Mouse (Mus musculus) liver, embryonic 14.5 days (tissue): ENCODE data around the gene Arnt2. TPM values are rescaled to one million over a fixed set of nuclear protein-coding genes. Genes with fewer than 3 reads are reported as not detected.

Experiments used
- ATAC-seq: fragments of 200-750 bp; cut with Nextera tagmentation; 2 replicates; pipeline ENCODE4 v1.8.0; 2017; ENCODE audit warnings: moderate number of reproducible peaks, mild to moderate bottlenecking, moderate library complexity; ENCODE audit not compliant: insufficient read depth
- DNase-seq, 3 experiments: peaks; one replicate each; pipeline ENCODE4 v3.0.0-alpha.2; 2012 to 2013; ENCODE audit warnings: low read depth in 3 of 3, low spot score in 3 of 3
- H3K27ac ChIP-seq: fragments of 300-500 bp; sonication (generic); 2 replicates; pipeline ENCODE4 v1.5.1; 2014; ENCODE audit warnings: moderate library complexity, mild to moderate bottlenecking, control low read depth, inconsistent platforms
- H3K27me3 ChIP-seq: fragments of 300-500 bp; sonication (generic); 2 replicates; pipeline ENCODE4 v1.6.1; 2014; ENCODE audit warnings: mild to moderate bottlenecking, low read length, moderate library complexity; ENCODE audit not compliant: control insufficient read depth, insufficient read depth
- H3K36me3 ChIP-seq: fragments of 300-500 bp; sonication (generic); replicated peaks from 2 replicates; pipeline ENCODE4 v1.6.1; 2014; ENCODE audit warnings: low read depth; ENCODE audit not compliant: control insufficient read depth, insufficient read depth
- H3K4me1 ChIP-seq, 2 experiments: fragments of 200-500 bp in 1 of 2; fragments of 300-500 bp in 1 of 2; sonication (generic) in 1 of 2; replicated peaks; 2 replicates each; pipeline ENCODE4 v1.6.1; 2012 to 2014; ENCODE audit warnings: antibody characterized with exemption in 1 of 2, inconsistent platforms in 1 of 2, low read length in 1 of 2; ENCODE audit not compliant: control insufficient read depth in 2 of 2, insufficient read depth in 2 of 2
- H3K4me2 ChIP-seq: fragments of 300-500 bp; sonication (generic); 2 replicates; pipeline ENCODE4 v1.6.1; 2014; ENCODE audit warnings: low read depth, mild to moderate bottlenecking, control low read depth, moderate library complexity
- H3K4me3 ChIP-seq, 2 experiments: fragments of 200-500 bp in 1 of 2; fragments of 300-500 bp in 1 of 2; sonication (generic) in 1 of 2; 2 replicates each; pipeline ENCODE4 v1.5.1; 2012 to 2014; ENCODE audit warnings: low read depth in 2 of 2, low read length in 2 of 2, mild to moderate bottlenecking in 2 of 2, control low read depth in 1 of 2, inconsistent platforms in 1 of 2, moderate library complexity in 1 of 2; ENCODE audit not compliant: insufficient read depth in 1 of 2
- H3K9ac ChIP-seq: fragments of 300-500 bp; sonication (generic); replicated peaks from 2 replicates; pipeline ENCODE4 v1.6.1; 2014; ENCODE audit warnings: mild to moderate bottlenecking, control low read depth, moderate library complexity
- H3K9me3 ChIP-seq: fragments of 300-500 bp; sonication (generic); 2 replicates; pipeline ENCODE4 v1.6.1; 2016; ENCODE audit warnings: low read length, mixed read lengths; ENCODE audit not compliant: control insufficient read depth
- CTCF ChIP-seq: IDR thresholded peaks from 2 replicates; pipeline ENCODE4 v1.5.1; 2016; ENCODE audit warnings: antibody characterized with exemption, low read depth, control low read depth
- EP300 ChIP-seq: IDR thresholded peaks from 2 replicates; pipeline ENCODE4 v1.6.1; 2016; ENCODE audit warnings: antibody characterized with exemption, low read depth
- WGBS: fragments of 180-500 bp; shearing (Covaris S2); extraction: QIAGEN DNeasy Blood & Tissue Kit; methylation state at CpG from one replicate; pipeline ENCODE4 v1.1.7; 2014; ENCODE audit not compliant: insufficient replicate concordance; 5-methylcytosine and 5-hydroxymethylcytosine counted together
- polyA plus RNA-seq, 2 experiments: library from polyadenylated mRNA; depleted of rRNA in 1 of 2; stranded (reverse) in 1 of 2; unstranded in 1 of 2; fragments of >200 nt; fragmentation: Nextera tagmentation in 1 of 2; extraction: Ambion mirVana in 1 of 2; gene quantifications; 2 replicates each; pipeline versions ENCODE4 v1.2.1 to v1.2.3; 2012 to 2014

Gene Arnt2
- polyA plus RNA-seq, 2 experiments, result 0.16 to 0.39 TPM

DNA sequence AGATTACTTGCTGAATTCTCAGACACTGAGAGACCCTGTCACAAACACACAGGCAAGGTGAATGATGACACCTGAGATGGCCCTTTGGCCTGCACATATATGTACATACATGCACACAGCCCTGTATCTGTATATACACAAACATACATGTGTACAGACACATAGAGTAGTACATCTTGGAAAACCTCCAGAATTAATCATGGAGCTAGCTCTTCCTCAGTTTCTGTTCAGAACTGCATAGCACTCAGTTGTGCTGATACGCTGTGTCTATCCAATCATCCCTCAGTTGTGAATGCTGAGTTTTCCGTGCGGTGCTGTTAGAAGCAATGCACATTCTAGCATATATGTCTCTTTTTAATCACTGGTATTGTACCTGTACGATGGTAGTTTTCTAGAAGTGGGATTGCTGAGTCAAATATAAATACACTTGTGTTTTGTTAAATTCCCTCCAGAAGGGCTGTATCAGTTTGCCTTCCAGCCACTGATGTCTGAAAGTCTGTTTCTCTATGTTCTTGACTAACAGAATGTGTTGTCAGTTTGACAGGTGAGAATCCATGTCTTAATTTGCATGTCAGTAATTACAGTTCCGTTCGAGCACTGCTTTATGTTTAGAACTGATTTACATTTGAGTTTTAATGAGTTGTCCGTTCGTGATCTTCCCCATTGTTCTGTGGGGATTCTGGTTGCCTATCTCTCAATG is 123.3 kb downstream of the Arnt2 start:
- WGBS, result 74% methylated on average over 8 of the region's 8 CpGs
- Histone ChIP-seq H3K9ac (no peak overlapping the region), H3K4me2 (no peak overlapping the region), H3K9me3 (no peaks in the 10 kb centered on the region), H3K4me1 (no peaks in the 10 kb centered on the region), H3K27ac (no peak overlapping the region), H3K4me3 (no peak overlapping the region), H3K27me3 (no peaks in the 10 kb centered on the region), H3K36me3 (no peaks in the 10 kb centered on the region)
- TF ChIP-seq EP300, result no peak
- TF ChIP-seq CTCF, result no peak
- DNase-seq (no peak), ATAC-seq (no peak)

DNA sequence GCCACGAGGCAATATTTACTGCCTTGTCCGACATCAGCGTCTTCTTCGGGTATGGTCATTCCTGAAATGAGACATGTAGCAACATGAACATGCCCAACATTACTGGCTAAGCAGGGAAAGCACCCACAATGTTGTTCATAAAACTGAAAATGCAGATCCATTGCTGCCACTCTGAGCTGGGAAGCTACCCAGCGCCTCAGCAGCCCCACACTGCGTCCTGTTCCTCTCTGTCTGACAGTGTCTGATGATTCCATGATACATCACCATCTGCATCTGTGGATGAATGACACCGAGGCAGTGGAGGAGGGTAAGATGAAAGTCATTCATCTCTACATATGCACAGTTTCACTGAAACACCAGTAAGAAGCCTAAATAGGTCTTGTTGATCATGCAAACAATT is 124.2 kb downstream of the Arnt2 start:
- Histone ChIP-seq H3K4me2 (no peak overlapping the region), H3K36me3 (no peaks in the 10 kb centered on the region), H3K9ac (no peak overlapping the region), H3K4me3 (no peak overlapping the region), H3K4me1 (no peaks in the 10 kb centered on the region), H3K9me3 (no peaks in the 10 kb centered on the region), H3K27ac (no peak overlapping the region), H3K27me3 (no peaks in the 10 kb centered on the region)
- 59% methylated on average over 7 of the region's 7 CpGs for WGBS
- TF ChIP-seq CTCF, result no peak
- DNase-seq, result no peak
- ATAC-seq, result no peak

DNA sequence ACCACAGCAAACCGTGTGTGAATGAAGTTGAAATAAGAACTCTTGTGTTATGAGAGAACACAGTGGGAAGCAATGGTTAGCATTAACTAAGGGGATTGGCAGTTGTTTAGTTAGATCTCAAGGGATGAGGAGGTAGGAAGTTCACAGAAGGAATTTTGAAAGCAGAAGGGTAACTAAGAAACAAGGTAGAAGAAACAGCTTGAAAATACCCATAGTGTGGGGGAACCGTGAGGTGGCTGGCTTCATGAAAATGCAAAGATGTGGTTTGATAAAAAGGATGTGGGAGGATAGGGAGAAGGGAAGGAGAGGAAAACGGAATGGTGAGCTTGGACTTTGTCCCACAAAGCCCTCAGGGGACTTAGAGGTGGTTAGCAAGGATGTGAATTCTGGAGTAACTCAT is 125.0 kb downstream of the Arnt2 start:
- H3K9ac ChIP-seq, result no peak overlapping the region
- no peaks in the 10 kb centered on the region for H3K9me3 ChIP-seq
- WGBS, result 36% methylated on average over 3 of the region's 3 CpGs
- H3K27ac ChIP-seq, result no peak overlapping the region
- no peaks in the 10 kb centered on the region for H3K36me3 ChIP-seq
- H3K4me1 ChIP-seq, result no peaks in the 10 kb centered on the region
- TF ChIP-seq CTCF (no peak), EP300 (no peak)
- H3K4me2 ChIP-seq, result no peak overlapping the region
- no peak overlapping the region for H3K4me3 ChIP-seq
- no peaks in the 10 kb centered on the region for H3K27me3 ChIP-seq
- no peak for DNase-seq
- no peak for ATAC-seq

DNA sequence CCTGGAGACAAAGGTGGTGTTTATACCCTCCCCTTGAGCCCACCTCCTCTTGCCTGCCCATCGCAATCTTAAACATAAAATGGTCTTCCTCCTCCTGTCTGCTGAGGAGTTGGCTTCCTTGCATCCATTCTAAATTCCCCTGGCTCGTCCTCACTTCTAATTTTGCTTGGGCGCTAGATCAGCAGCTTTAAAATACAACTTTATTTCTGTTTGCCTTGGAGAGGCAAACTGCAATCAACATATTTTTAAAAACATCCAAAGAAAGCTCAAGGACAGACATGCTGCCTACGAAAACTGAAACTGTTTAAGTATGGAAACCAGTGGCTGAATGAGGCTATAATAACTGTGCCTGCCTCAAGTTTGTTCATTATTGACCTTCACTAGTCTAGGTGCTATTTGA is 127.7 kb downstream of the Arnt2 start:
- no peak overlapping the region for H3K4me2 ChIP-seq

DNA sequence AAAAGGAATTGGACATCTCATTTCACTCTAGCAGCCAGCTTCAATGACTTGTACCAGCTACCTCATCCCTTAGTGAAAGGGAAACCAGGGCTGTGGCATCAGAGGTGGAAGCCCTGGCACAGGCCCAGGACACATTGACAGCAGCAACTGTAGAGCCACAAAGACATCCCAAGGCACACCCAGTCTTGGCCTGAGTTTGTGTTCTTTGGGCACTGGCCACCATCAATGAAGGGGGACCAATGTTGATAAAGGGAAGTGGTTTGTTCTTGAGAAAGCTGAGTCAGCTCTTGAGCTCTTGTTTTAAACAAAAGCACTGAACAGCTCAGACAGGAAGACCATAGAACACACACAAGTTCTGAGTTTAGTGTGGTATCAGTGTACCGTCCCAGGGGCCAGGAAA is 130.7 kb downstream of the Arnt2 start:
- ATAC-seq, result no peak
- Histone ChIP-seq H3K9ac (no peak overlapping the region), H3K4me2 (no peak overlapping the region), H3K27me3 (no peaks in the 10 kb centered on the region), H3K36me3 (no peaks in the 10 kb centered on the region), H3K27ac (no peak overlapping the region), H3K4me3 (no peak overlapping the region), H3K9me3 (no peaks in the 10 kb centered on the region), H3K4me1 (no peaks in the 10 kb centered on the region)
- DNase-seq, result no peak
- 12% methylated on average over 1 of the region's 1 CpGs for WGBS
- TF ChIP-seq CTCF (no peak), EP300 (no peak)

More for the DNA sequence above, 127.7 kb downstream of the Arnt2 start:
- no peaks in the 10 kb centered on the region for H3K27me3 ChIP-seq
- H3K4me1 ChIP-seq, result no peaks in the 10 kb centered on the region
- H3K36me3 ChIP-seq, result no peaks in the 10 kb centered on the region
- ATAC-seq, result no peak
- 43% methylated on average over 4 of the region's 4 CpGs for WGBS
- no peak overlapping the region for H3K9ac ChIP-seq
- DNase-seq, result no peak
- no peak overlapping the region for H3K4me3 ChIP-seq
- TF ChIP-seq EP300, result no peak
- TF ChIP-seq CTCF, result no peak
- no peak overlapping the region for H3K27ac ChIP-seq
- H3K9me3 ChIP-seq, result no peaks in the 10 kb centered on the region
